Mouse (Mus musculus) left cerebral cortex, adult 2 months (tissue): ENCODE results near the gene Micu1. TPM values are rescaled to one million over a fixed set of nuclear protein-coding genes. Genes with fewer than 3 reads are reported as not detected.

Experiments
- DNase-seq, 2 experiments: peaks; one replicate each; pipeline ENCODE4 v3.0.0; 2021 to 2022; ENCODE audit warnings: low spot score in 2 of 2, mixed read lengths in 1 of 2; ENCODE audit errors: extremely low spot score in 1 of 2
- H3K27ac ChIP-seq: fragments of 200-600 bp; 2 replicates; pipeline ENCODE4 v1.8.1; 2022
- H3K4me3 ChIP-seq: fragments of 200-600 bp; 2 replicates; pipeline ENCODE4 v1.8.1; 2022
- CTCF ChIP-seq: fragments of 200-600 bp; IDR thresholded peaks from 2 replicates; pipeline ENCODE4 v1.8.1; 2022; ENCODE audit warnings: antibody characterized with exemption, mild to moderate bottlenecking, moderate library complexity
- intact Hi-C: fragments of 180-260 bp; cut with DNase I; formaldehyde crosslinking; loops from one replicate; pipeline ENCODE4 v1.15.1; 2025
- total RNA-seq, 2 experiments: library from RNA; stranded (reverse); gene quantifications; 2 replicates each; pipeline ENCODE4 v1.2.3; 2021

Micu1 gene
- total RNA-seq, 2 experiments from 2014 or later: 85.2 to 89.9 TPM

DNA sequence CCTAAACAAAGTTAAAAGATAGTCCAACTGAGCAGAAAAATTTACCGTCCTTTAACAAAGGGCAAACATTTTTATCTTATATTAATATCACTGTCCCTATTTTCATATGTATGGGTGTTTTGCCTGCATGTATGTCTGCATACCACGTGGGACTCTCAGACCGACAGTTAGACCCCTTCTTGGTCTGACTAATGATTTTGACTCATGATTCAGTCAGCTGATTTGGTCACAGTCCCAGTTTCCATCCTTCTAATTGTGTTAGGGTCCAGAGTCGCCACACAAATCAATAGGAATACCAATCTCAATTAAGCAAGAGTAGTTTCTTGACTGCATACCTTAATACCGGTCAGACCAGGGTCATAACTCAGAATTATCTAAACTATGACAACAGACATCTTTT lies 118.6 kb downstream of the Micu1 start:
- no peak overlapping the region for H3K27ac ChIP-seq
- TF ChIP-seq CTCF: no peak
- intact Hi-C loops: no loop called here
- DNase-seq: no peak
- no peak overlapping the region for H3K4me3 ChIP-seq

DNA sequence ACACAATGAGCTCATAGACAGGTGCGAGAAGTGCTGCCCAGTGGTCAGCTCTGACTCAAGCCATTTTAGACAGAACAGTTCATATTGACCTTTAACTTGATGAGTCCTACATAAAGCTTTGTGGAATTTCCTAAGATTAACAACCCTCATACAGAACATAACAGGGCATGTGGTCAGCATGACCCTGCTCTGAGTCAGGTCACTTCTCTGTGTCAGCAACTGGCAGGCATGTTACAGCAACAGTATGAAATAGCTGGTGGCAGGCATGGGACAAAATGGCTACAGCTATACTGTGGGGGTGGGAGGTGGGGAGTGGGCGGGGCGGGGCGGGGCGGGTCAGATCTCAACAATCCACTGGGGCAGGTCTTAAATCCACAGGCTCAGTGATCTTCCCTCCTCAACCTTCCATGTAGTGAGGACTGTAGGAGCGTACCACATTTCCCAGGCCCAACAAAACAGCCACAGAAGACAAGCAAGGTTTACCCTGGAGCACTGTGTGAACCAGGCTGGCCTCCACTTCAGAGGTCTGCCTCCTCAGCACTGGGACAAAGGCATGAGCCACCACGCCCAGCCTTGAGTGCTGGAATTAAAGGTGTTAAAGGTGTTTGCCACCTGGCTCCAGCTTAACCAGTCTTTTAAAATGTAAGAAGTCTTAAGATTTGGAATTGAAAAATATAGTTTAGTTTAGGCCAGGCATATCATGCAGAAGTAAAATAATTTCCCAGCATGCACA lies 119.2 kb downstream of the Micu1 start:
- intact Hi-C loops: no loop called here

DNA sequence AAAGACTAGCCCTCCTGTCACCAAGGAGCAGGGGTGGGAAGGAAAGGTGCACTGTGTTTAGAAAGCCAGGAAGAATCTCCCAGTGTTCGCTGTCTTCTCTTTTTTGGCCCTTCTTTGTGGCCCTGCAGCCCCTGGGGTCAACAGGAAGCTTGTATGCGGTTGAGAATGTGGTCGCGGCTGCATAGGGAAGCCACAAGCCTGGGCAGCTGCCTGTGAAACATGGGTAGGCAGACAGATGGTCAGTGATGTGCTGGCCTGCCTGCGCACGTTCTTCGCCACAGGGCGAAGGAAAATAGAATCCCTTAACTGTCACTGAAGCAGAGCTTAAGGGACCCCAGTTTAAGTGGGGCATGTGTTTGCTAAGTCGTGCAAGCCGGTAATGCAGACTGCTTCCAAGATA lies 120.6 kb downstream of the Micu1 start:
- TF ChIP-seq CTCF: no peak

More for the DNA sequence above, 119.2 kb downstream of the Micu1 start:
- TF ChIP-seq CTCF: no peak
- Histone ChIP-seq H3K4me3 (no peak overlapping the region), H3K27ac (no peak overlapping the region)
- no peak for DNase-seq

DNA sequence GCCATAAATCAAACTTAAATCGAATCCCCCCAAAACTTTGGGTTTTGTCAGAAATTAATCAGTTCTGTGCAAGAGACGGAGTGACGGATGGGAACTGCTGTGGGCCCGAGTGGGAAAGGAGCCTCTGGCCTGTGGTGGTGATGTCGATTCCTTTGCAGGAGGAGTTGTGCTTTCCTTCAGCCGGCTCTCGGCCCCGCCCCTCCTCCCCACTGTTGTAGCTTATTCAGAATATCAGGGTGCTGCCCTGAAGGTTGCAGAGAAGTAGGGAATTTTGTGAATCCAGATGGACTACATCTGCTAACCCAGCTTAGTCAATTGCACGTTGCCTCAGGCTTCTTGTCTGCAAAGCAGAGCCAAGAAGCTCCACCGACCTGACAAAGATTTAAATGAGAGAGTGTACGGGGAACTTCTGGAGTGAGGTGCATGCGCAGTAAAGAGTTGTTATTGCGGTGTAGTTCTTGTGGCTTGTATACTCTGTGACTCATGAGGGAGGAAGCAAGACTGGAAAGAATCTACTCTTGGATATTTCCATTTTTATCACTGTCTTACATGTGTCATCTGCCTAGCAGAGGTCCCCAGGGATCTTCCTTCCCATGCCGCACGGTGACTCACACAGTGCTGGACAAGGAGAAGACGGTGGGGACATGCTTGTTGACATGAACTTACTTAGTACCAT lies 123.0 kb downstream of the Micu1 start:
- Histone ChIP-seq H3K4me3 (no peak overlapping the region), H3K27ac (no peak overlapping the region)
- intact Hi-C loops: no loop called here
- DNase-seq: peak in 1 of 2 experiments; percentile 35
- TF ChIP-seq CTCF: no peak

More for the DNA sequence above, 120.6 kb downstream of the Micu1 start:
- intact Hi-C loops: no loop called here
- Histone ChIP-seq H3K4me3 (no peak overlapping the region), H3K27ac (no peak overlapping the region)
- no peak for DNase-seq

DNA sequence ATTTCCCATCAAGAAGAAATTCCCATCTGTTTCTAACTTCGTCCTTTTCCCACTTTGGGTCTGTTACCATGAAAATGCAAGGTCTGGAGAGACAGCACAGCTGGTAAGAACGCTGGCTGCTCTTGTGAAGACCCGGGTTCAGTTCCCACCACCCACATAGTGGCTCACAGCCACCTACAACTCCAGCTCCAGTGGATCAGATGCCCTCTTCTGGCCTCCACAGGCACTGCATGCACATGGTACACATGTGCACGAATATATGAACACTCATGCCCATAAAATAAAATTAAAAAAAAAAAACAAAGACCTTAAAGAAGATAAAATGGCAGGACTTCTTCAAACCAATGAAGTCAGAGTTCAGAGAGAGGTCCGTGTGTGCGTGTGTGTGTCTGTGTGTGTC lies 127.6 kb downstream of the Micu1 start:
- peak; percentile 24; the same call in 1 of the 2 replicates for TF ChIP-seq CTCF
- no peak overlapping the region for H3K4me3 ChIP-seq
- no peak overlapping the region for H3K27ac ChIP-seq
- DNase-seq: no peak
- intact Hi-C loops: no loop called here

DNA sequence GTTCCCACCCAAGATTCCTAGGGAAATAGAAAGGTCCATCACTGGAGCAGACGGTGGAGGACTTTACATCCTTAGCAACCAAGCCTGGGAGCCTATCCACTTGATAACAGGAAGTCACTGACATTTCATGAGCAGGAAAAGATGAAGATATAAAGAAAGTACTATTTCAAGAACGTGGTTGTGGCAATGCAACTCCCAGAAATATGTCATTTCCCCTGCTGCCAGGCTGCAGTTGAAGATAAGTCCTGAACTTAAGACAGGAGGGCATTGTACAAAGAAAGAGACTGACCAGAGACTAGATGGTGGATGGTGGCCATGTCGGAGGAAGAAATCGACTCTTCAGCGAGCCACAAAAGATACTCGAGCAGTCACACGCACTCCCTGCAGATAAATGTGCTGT lies 129.7 kb downstream of the Micu1 start:
- H3K4me3 ChIP-seq: no peak overlapping the region
- intact Hi-C loops: no loop called here
- no peak for TF ChIP-seq CTCF
- H3K27ac ChIP-seq: no peak overlapping the region
- no peak for DNase-seq

- Histone ChIP-seq H3K27ac (peak overlapping the region; percentile 51), H3K4me3 (no peak overlapping the region)
- no peak for TF ChIP-seq CTCF
- DNase-seq: no peak
- intact Hi-C loops: no loop called here
Observed at GRCm38 (mm10) chr10:59835301-59836155, 133.3 kb downstream of the Micu1 start.

- Histone ChIP-seq H3K4me3 (no peak overlapping the region), H3K27ac (no peak overlapping the region)
- no peak for DNase-seq
- no peak for TF ChIP-seq CTCF
- intact Hi-C loops: no loop called here
Observed at GRCm38 (mm10) chr10:59837490-59837889, 135.2 kb downstream of the Micu1 start.

DNA sequence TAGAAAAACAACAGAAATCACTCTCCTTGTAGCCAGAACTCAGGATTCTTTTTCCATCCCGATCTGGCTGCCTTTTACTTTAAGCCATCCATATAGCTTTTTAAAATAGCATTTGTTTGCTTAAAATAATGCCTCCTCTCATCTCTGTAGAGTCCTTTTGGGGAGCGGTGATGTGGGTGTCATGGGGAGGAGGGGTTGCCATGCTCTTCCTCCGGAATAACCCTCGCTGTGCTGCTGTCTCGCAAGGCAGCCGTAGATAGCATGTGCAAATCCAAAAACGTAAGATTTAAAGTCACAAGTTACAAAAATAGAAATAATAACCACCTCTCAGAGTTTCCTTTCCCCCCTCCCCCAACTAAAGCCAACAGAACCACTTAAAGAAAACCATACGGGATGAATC lies 139.2 kb downstream of the Micu1 start:
- peak overlapping the region; percentile 63 for H3K27ac ChIP-seq
- TF ChIP-seq CTCF: no peak
- DNase-seq: peak in 1 of 2 experiments; percentile 37
- no peak overlapping the region for H3K4me3 ChIP-seq
- intact Hi-C loops: no loop called here

DNA sequence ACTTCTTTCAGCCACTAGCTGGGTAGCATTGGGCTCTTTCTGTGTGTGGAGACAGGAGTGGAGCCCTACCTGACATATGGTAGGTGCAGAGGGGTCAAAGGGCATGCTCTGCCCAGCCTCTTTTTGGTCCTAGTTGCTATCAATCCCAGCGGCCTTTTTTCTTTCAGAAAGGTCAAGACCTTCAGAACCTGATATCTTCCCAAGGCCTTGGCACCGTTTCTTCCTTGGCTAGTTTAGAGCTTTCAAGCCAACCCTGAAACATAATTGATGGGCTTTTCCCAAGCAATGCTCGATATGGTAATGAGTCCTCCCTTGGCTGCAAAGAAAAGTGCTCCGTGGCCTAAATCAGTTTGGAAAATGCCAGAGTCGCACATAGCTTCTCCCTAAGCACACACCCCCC lies 140.8 kb downstream of the Micu1 start:
- Histone ChIP-seq H3K4me3 (no peak overlapping the region), H3K27ac (no peak overlapping the region)
- TF ChIP-seq CTCF: no peak
- intact Hi-C loops: no loop called here
- DNase-seq: no peak

DNA sequence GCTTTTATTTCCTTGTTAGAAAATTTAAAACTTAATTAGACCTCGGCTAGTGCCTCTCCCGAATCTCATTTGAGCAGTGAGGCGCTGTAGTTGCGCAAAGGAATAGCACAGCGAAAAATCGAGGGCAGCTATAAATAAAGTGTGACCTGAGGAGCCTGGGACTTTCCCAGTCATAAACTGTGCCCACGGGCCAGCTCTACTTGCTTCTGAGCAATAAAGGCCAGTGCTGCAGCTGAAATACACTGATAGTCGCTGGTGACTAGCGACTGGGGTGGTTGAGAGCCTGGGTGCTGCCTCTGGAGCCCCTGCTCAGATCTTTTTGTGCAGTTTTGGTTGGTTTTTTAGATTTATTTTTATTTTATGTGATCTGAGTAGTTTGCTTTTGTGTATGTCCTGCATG lies 142.4 kb downstream of the Micu1 start:
- no peak for TF ChIP-seq CTCF
- Histone ChIP-seq H3K27ac (no peak overlapping the region), H3K4me3 (no peak overlapping the region)
- intact Hi-C loops: no loop called here
- DNase-seq: no peak

DNA sequence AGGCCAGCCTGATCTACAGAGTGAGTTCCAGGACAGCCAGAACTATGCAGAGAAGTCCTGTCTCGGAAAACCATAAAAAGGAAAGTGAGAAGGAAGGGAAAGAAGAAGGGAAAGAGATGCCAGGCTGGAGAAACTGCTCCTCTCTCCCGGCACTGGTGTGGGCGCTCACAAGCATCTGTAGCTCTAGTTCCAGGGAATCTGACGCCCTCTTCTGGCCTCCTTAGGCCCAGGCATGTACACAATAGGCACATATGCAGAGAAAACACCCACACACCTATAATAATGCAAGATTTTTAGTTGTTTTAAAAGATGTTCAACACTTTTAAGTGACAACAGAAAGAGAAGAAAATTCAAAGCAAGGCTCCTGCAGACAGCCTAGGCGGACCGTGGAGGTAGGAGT lies 144.1 kb downstream of the Micu1 start:
- intact Hi-C loops: no loop called here
- H3K27ac ChIP-seq: no peak overlapping the region
- no peak overlapping the region for H3K4me3 ChIP-seq
- peak; percentile 63 for TF ChIP-seq CTCF
- DNase-seq: peak; percentile 51 to 54
